In the genomic region with DNA sequence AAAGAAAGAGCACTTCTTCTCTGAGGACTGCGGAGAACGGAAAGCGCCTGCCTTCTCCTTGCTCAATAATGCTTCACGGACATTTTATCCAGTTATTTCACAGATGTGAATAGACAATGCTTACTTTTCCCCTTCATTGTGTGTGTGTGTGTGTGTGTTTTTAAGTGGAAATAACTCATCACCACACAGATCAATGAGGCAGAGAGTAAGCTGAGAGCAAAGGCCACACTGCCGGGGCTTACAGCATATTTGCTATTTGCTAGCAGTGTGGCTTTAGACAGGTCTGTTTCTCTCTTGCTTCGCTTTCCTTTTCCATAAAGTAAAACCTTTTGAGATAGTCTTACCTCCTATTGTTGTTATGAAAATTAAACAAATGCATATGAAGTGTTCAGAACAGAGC, we compare ENCODE assay signal across 12 mouse cellular contexts. TPM values are rescaled to one million over a fixed set of nuclear protein-coding genes. Genes with fewer than 3 reads are reported as not detected.
"Had no signal": no experiment of that assay in that cellular context is flagged by ENCODE, and none has a peak within 500 bp of the region (broad histone marks: within the 10 kb centered on the region; RNA-seq: fewer than 3 reads in every experiment).

No protein-coding gene starts in this region.

- H3K4me2 ChIP-seq: intestine, embryonic 15.5 days; limb, embryonic 12.5 days; midbrain, embryonic 15.5 days; stomach, embryonic 15.5 days had no signal

- ATAC-seq: intestine, embryonic 15.5 days; midbrain, embryonic 15.5 days had no signal

- H3K9me3 ChIP-seq: intestine, embryonic 15.5 days; limb, embryonic 12.5 days; midbrain, embryonic 15.5 days; stomach, embryonic 15.5 days had no signal

- H3K36me3 ChIP-seq: intestine, embryonic 15.5 days; limb, embryonic 12.5 days; midbrain, embryonic 15.5 days; stomach, embryonic 15.5 days had no signal

- DNase-seq: kidney, adult 18-20 months; kidney, postnatal 10 days; kidney, postnatal 4 days; lung, adult 18-20 months; right cerebral cortex, postnatal 14 days; thymus, postnatal 4 days had no signal

- H3K27me3 ChIP-seq: intestine, embryonic 15.5 days; limb, embryonic 12.5 days; midbrain, embryonic 15.5 days; stomach, embryonic 15.5 days had no signal

- H3K9ac ChIP-seq: intestine, embryonic 15.5 days; limb, embryonic 12.5 days; midbrain, embryonic 15.5 days; stomach, embryonic 15.5 days had no signal

- H3K4me3 ChIP-seq: intestine, embryonic 15.5 days; layer of hippocampus, adult 2 months; limb, embryonic 12.5 days; midbrain, embryonic 15.5 days; stomach, embryonic 15.5 days had no signal

- H3K27ac ChIP-seq: intestine, embryonic 15.5 days; layer of hippocampus, adult 2 months; limb, embryonic 12.5 days; midbrain, embryonic 15.5 days; stomach, embryonic 15.5 days had no signal

- H3K4me1 ChIP-seq: intestine, embryonic 15.5 days; limb, embryonic 12.5 days; midbrain, embryonic 15.5 days; stomach, embryonic 15.5 days had no signal

RNA-seq across cellular contexts. Expression of gene Abcb4, which starts 11.0 kb away (rescaled TPM):
- polyA plus RNA-seq: kidney, embryonic 14.5 days had no signal
